Mouse (Mus musculus): ENCODE data around the gene AC109138.7. TPM values are rescaled to one million over a fixed set of nuclear protein-coding genes. Genes with fewer than 3 reads are reported as not detected.

Gene AC109138.7
- polyA plus RNA-seq, 1 experiment from 2014 or later, result not detected

- TF ChIP-seq EP300 (IDR thresholded peaks at IDR 0.05) (no peak), CTCF (IDR thresholded peaks at IDR 0.05) (no peak)
- H3K4me2 ChIP-seq (replicated peaks; ENCODE audit: low read depth, low read length), result no peak overlapping the region
- no peaks in the 10 kb centered on the region for H3K27me3 ChIP-seq (replicated peaks; ENCODE audit: insufficient read depth, low read length)
- DNase-seq (ENCODE audit: low spot score) (no peak), ATAC-seq (no peak)
- H3K36me3 ChIP-seq (ENCODE audit: insufficient read depth, low read length), result no peaks in the 10 kb centered on the region; the same call in 1 of the 2 replicates
- no peaks in the 10 kb centered on the region for H3K9me3 ChIP-seq (ENCODE audit: low read length)
- no peak overlapping the region for H3K4me3 ChIP-seq (ENCODE audit: low read depth, low read length)
- no peak overlapping the region for H3K9ac ChIP-seq (replicated peaks; ENCODE audit: low read depth)
- peak overlapping the region; percentile 26; the same call in 1 of the 2 replicates for H3K27ac ChIP-seq (ENCODE audit: low read length)
- 95% methylated on average over 10 of the region's 10 CpGs for WGBS
- H3K4me1 ChIP-seq (ENCODE audit: insufficient read depth, low read depth, low read length), result peaks cover 18% of the 10 kb centered on the region; the same call in 1 of the 2 replicates
These were observed 43.3 kb upstream of the AC109138.7 start for GRCm38 (mm10) chr19:4170723-4171392.

GRCm38 (mm10) chr19:4171393-4172290 is 42.5 kb upstream of the AC109138.7 start:
- H3K27me3 ChIP-seq (replicated peaks; ENCODE audit: insufficient read depth, low read length), result no peaks in the 10 kb centered on the region
- no peak overlapping the region for H3K9ac ChIP-seq (replicated peaks; ENCODE audit: low read depth)
- ATAC-seq (no peak), DNase-seq (ENCODE audit: low spot score) (peak; percentile 48)
- H3K27ac ChIP-seq (ENCODE audit: low read length), result peak overlapping the region; percentile 26
- H3K4me2 ChIP-seq (replicated peaks; ENCODE audit: low read depth, low read length), result no peak overlapping the region
- no peak overlapping the region for H3K4me3 ChIP-seq (ENCODE audit: low read depth, low read length)
- TF ChIP-seq EP300 (IDR thresholded peaks at IDR 0.05) (no peak), CTCF (IDR thresholded peaks at IDR 0.05) (no peak)
- 40% methylated on average over 13 of the region's 13 CpGs for WGBS
- H3K9me3 ChIP-seq (ENCODE audit: low read length), result no peaks in the 10 kb centered on the region
- no peaks in the 10 kb centered on the region; the same call in 1 of the 2 replicates for H3K36me3 ChIP-seq (ENCODE audit: insufficient read depth, low read length)
- H3K4me1 ChIP-seq (ENCODE audit: insufficient read depth, low read depth, low read length), result peaks cover 18% of the 10 kb centered on the region; the same call in 1 of the 2 replicates

- TF ChIP-seq EP300 (IDR thresholded peaks at IDR 0.05) (no peak), CTCF (IDR thresholded peaks at IDR 0.05) (no peak)
- Histone ChIP-seq H3K4me3 (ENCODE audit: low read depth, low read length) (no peak overlapping the region), H3K27me3 (replicated peaks; ENCODE audit: insufficient read depth, low read length) (no peaks in the 10 kb centered on the region), H3K9ac (replicated peaks; ENCODE audit: low read depth) (no peak overlapping the region), H3K4me1 (ENCODE audit: insufficient read depth, low read depth, low read length) (peaks cover 18% of the 10 kb centered on the region; the same call in 1 of the 2 replicates), H3K9me3 (ENCODE audit: low read length) (no peaks in the 10 kb centered on the region), H3K27ac (ENCODE audit: low read length) (no peak overlapping the region), H3K4me2 (replicated peaks; ENCODE audit: low read depth, low read length) (no peak overlapping the region), H3K36me3 (ENCODE audit: insufficient read depth, low read length) (no peaks in the 10 kb centered on the region; the same call in 1 of the 2 replicates)
- 62% methylated on average over 11 of the region's 11 CpGs for WGBS
- no peak for DNase-seq (ENCODE audit: low spot score)
- no peak for ATAC-seq
These were observed 41.2 kb upstream of the AC109138.7 start for GRCm38 (mm10) chr19:4172925-4173324.

GRCm38 (mm10) chr19:4175368-4175947 is 38.7 kb upstream of the AC109138.7 start, which contains the start of gene Carns1:
TSS of gene Carns1 (minus strand) at chr19:4175479.
- TF ChIP-seq CTCF (IDR thresholded peaks at IDR 0.05), result no peak
- TF ChIP-seq EP300 (IDR thresholded peaks at IDR 0.05), result no peak
- peaks cover 12% of the 10 kb centered on the region; the same call in 1 of the 2 replicates for H3K4me1 ChIP-seq (ENCODE audit: insufficient read depth, low read depth, low read length)
- DNase-seq (ENCODE audit: low spot score) (peak; percentile 67), ATAC-seq (peak; percentile 82)
- H3K27ac ChIP-seq (ENCODE audit: low read length), result no peak within 1 kb of the TSS; the same call in 1 of the 2 replicates
- H3K9me3 ChIP-seq (ENCODE audit: low read length), result no peaks in the 10 kb centered on the region
- H3K27me3 ChIP-seq (replicated peaks; ENCODE audit: insufficient read depth, low read length), result no peaks in the 10 kb centered on the region
- no peak within 1 kb of the TSS for H3K4me3 ChIP-seq (ENCODE audit: low read depth, low read length)
- no peaks in the 10 kb centered on the region; the same call in 1 of the 2 replicates for H3K36me3 ChIP-seq (ENCODE audit: insufficient read depth, low read length)
- no peak within 1 kb of the TSS for H3K9ac ChIP-seq (replicated peaks; ENCODE audit: low read depth)
- WGBS, result 11% methylated on average over 10 of the region's 11 CpGs
- H3K4me2 ChIP-seq (replicated peaks; ENCODE audit: low read depth, low read length), result peak within 1 kb of the TSS; percentile 47

- no peaks in the 10 kb centered on the region for H3K36me3 ChIP-seq (ENCODE audit: insufficient read depth, low read length)
- no peak for DNase-seq (ENCODE audit: low spot score)
These were observed 33.7 kb upstream of the AC109138.7 start for GRCm38 (mm10) chr19:4180411-4180810.

More at GRCm38 (mm10) chr19:4180411-4180810, 33.7 kb upstream of the AC109138.7 start:
- H3K4me1 ChIP-seq (ENCODE audit: insufficient read depth, low read depth, low read length), result 0 out of 2 replicates have a peak, but pooled peaks cover 2% of the 10 kb centered on the region
- TF ChIP-seq EP300 (IDR thresholded peaks at IDR 0.05) (no peak), CTCF (IDR thresholded peaks at IDR 0.05) (no peak)
- 82% methylated on average over 7 of the region's 7 CpGs for WGBS
- no peak overlapping the region for H3K4me2 ChIP-seq (replicated peaks; ENCODE audit: low read depth, low read length)
- no peaks in the 10 kb centered on the region for H3K27me3 ChIP-seq (replicated peaks; ENCODE audit: insufficient read depth, low read length)
- H3K9ac ChIP-seq (replicated peaks; ENCODE audit: low read depth), result no peak overlapping the region
- ATAC-seq, result no peak
- H3K4me3 ChIP-seq (ENCODE audit: low read depth, low read length), result no peak overlapping the region
- H3K9me3 ChIP-seq (ENCODE audit: low read length), result no peaks in the 10 kb centered on the region
- no peak overlapping the region for H3K27ac ChIP-seq (ENCODE audit: low read length)
